Mouse (Mus musculus): ENCODE data around the gene Hoxb2. TPM values are rescaled to one million over a fixed set of nuclear protein-coding genes. Genes with fewer than 3 reads are reported as not detected.

The Hoxb2 gene
- polyA plus RNA-seq, 1 experiment, result 0.20 TPM

- TF ChIP-seq CTCF (IDR thresholded peaks at IDR 0.05; ENCODE audit: control insufficient read depth, insufficient read depth, insufficient replicate concordance, low read depth, low read length) (peak; percentile 35; the same call in 1 of the 2 replicates), POLR2A (IDR thresholded peaks at IDR 0.05; ENCODE audit: control insufficient read depth, low read depth, low read length) (no peak)
- H3K4me1 ChIP-seq (ENCODE audit: control insufficient read depth, insufficient read depth, low read length), result peaks cover 12% of the 10 kb centered on the region
- H3K4me3 ChIP-seq (ENCODE audit: control insufficient read depth, low read depth, low read length), result no peak overlapping the region
- peaks cover 10% of the 10 kb centered on the region for H3K27me3 ChIP-seq (ENCODE audit: control insufficient read depth, insufficient read depth, low read length)
- H3K36me3 ChIP-seq (ENCODE audit: control insufficient read depth, insufficient read depth, low read length), result no peaks in the 10 kb centered on the region
- no peak overlapping the region for H3K27ac ChIP-seq (ENCODE audit: control insufficient read depth, insufficient read depth, low read depth, low read length)
Measured at GRCm38 (mm10) chr11:96311520-96312417, 38.6 kb upstream of the Hoxb2 start.

- Histone ChIP-seq H3K27me3 (ENCODE audit: control insufficient read depth, insufficient read depth, low read length) (peaks cover 12% of the 10 kb centered on the region), H3K4me3 (ENCODE audit: control insufficient read depth, low read depth, low read length) (no peak overlapping the region), H3K27ac (ENCODE audit: control insufficient read depth, insufficient read depth, low read depth, low read length) (no peak overlapping the region), H3K4me1 (ENCODE audit: control insufficient read depth, insufficient read depth, low read length) (peaks cover 12% of the 10 kb centered on the region), H3K36me3 (ENCODE audit: control insufficient read depth, insufficient read depth, low read length) (no peaks in the 10 kb centered on the region)
- TF ChIP-seq POLR2A (IDR thresholded peaks at IDR 0.05; ENCODE audit: control insufficient read depth, low read depth, low read length), result no peak
- TF ChIP-seq CTCF (IDR thresholded peaks at IDR 0.05; ENCODE audit: control insufficient read depth, insufficient read depth, insufficient replicate concordance, low read depth, low read length), result no peak
Measured at GRCm38 (mm10) chr11:96313134-96313533, 37.2 kb upstream of the Hoxb2 start.

GRCm38 (mm10) chr11:96313806-96314428 is 36.4 kb upstream of the Hoxb2 start:
- no peaks in the 10 kb centered on the region for H3K36me3 ChIP-seq (ENCODE audit: control insufficient read depth, insufficient read depth, low read length)
- TF ChIP-seq CTCF (IDR thresholded peaks at IDR 0.05; ENCODE audit: control insufficient read depth, insufficient read depth, insufficient replicate concordance, low read depth, low read length), result no peak
- no peak for TF ChIP-seq POLR2A (IDR thresholded peaks at IDR 0.05; ENCODE audit: control insufficient read depth, low read depth, low read length)
- peaks cover 12% of the 10 kb centered on the region for H3K27me3 ChIP-seq (ENCODE audit: control insufficient read depth, insufficient read depth, low read length)
- H3K4me3 ChIP-seq (ENCODE audit: control insufficient read depth, low read depth, low read length), result no peak overlapping the region
- H3K27ac ChIP-seq (ENCODE audit: control insufficient read depth, insufficient read depth, low read depth, low read length), result no peak overlapping the region
- peaks cover 9% of the 10 kb centered on the region for H3K4me1 ChIP-seq (ENCODE audit: control insufficient read depth, insufficient read depth, low read length)

GRCm38 (mm10) chr11:96314671-96315343 is 35.5 kb upstream of the Hoxb2 start:
- Histone ChIP-seq H3K4me3 (ENCODE audit: control insufficient read depth, low read depth, low read length) (no peak overlapping the region), H3K27ac (ENCODE audit: control insufficient read depth, insufficient read depth, low read depth, low read length) (no peak overlapping the region), H3K4me1 (ENCODE audit: control insufficient read depth, insufficient read depth, low read length) (peaks cover 5% of the 10 kb centered on the region), H3K27me3 (ENCODE audit: control insufficient read depth, insufficient read depth, low read length) (peaks cover 12% of the 10 kb centered on the region), H3K36me3 (ENCODE audit: control insufficient read depth, insufficient read depth, low read length) (no peaks in the 10 kb centered on the region)
- TF ChIP-seq POLR2A (IDR thresholded peaks at IDR 0.05; ENCODE audit: control insufficient read depth, low read depth, low read length) (no peak), CTCF (IDR thresholded peaks at IDR 0.05; ENCODE audit: control insufficient read depth, insufficient read depth, insufficient replicate concordance, low read depth, low read length) (no peak)

- Histone ChIP-seq H3K27ac (ENCODE audit: control insufficient read depth, insufficient read depth, low read depth, low read length) (no peak overlapping the region), H3K4me3 (ENCODE audit: control insufficient read depth, low read depth, low read length) (no peak overlapping the region), H3K4me1 (ENCODE audit: control insufficient read depth, insufficient read depth, low read length) (peaks cover 9% of the 10 kb centered on the region), H3K27me3 (ENCODE audit: control insufficient read depth, insufficient read depth, low read length) (peaks cover 12% of the 10 kb centered on the region), H3K36me3 (ENCODE audit: control insufficient read depth, insufficient read depth, low read length) (no peaks in the 10 kb centered on the region)
- TF ChIP-seq POLR2A (IDR thresholded peaks at IDR 0.05; ENCODE audit: control insufficient read depth, low read depth, low read length) (no peak), CTCF (IDR thresholded peaks at IDR 0.05; ENCODE audit: control insufficient read depth, insufficient read depth, insufficient replicate concordance, low read depth, low read length) (no peak)
Measured at GRCm38 (mm10) chr11:96315344-96315681, 35.0 kb upstream of the Hoxb2 start.

GRCm38 (mm10) chr11:96316696-96317607 is 33.4 kb upstream of the Hoxb2 start:
- TF ChIP-seq POLR2A (IDR thresholded peaks at IDR 0.05; ENCODE audit: control insufficient read depth, low read depth, low read length) (no peak), CTCF (IDR thresholded peaks at IDR 0.05; ENCODE audit: control insufficient read depth, insufficient read depth, insufficient replicate concordance, low read depth, low read length) (no peak)
- Histone ChIP-seq H3K4me1 (ENCODE audit: control insufficient read depth, insufficient read depth, low read length) (peaks cover 7% of the 10 kb centered on the region), H3K27ac (ENCODE audit: control insufficient read depth, insufficient read depth, low read depth, low read length) (no peak overlapping the region), H3K27me3 (ENCODE audit: control insufficient read depth, insufficient read depth, low read length) (peaks cover 13% of the 10 kb centered on the region; the same call in 1 of the 2 replicates), H3K4me3 (ENCODE audit: control insufficient read depth, low read depth, low read length) (no peak overlapping the region), H3K36me3 (ENCODE audit: control insufficient read depth, insufficient read depth, low read length) (no peaks in the 10 kb centered on the region)

All from testis, adult 2 months (tissue).